Mouse (Mus musculus): ENCODE results near the gene Prpf4. TPM values are rescaled to one million over a fixed set of nuclear protein-coding genes. Genes with fewer than 3 reads are reported as not detected.

The Prpf4 gene
- polyA plus RNA-seq, 1 experiment from 2014 or later, result 6.9 TPM

- Histone ChIP-seq H3K9ac (ENCODE audit: low read depth, low read length) (no peak overlapping the region), H3K9me3 (ENCODE audit: control insufficient read depth) (no peaks in the 10 kb centered on the region), H3K4me1 (replicated peaks; ENCODE audit: control insufficient read depth, insufficient read depth, low read length) (no peaks in the 10 kb centered on the region), H3K4me3 (ENCODE audit: low read depth, low read length) (no peak overlapping the region), H3K27ac (ENCODE audit: low read depth, low read length) (no peak overlapping the region), H3K36me3 (ENCODE audit: control insufficient read depth, insufficient read depth) (peaks cover 16% of the 10 kb centered on the region), H3K4me2 (replicated peaks; ENCODE audit: low read depth) (no peak overlapping the region), H3K27me3 (replicated peaks; ENCODE audit: control insufficient read depth, insufficient read depth, low read length) (no peaks in the 10 kb centered on the region)
- TF ChIP-seq CTCF (IDR thresholded peaks at IDR 0.05; ENCODE audit: low read depth), result no peak
- 68% methylated on average over 17 of the region's 17 CpGs for WGBS
- no peak for ATAC-seq
Observed at GRCm38 (mm10) chr4:62427978-62428758, 19.6 kb downstream of the Prpf4 start.

- WGBS, result 86% methylated on average over 9 of the region's 9 CpGs
- no peak for ATAC-seq
- Histone ChIP-seq H3K4me3 (ENCODE audit: low read depth, low read length) (no peak overlapping the region), H3K27ac (ENCODE audit: low read depth, low read length) (no peak overlapping the region), H3K9me3 (ENCODE audit: control insufficient read depth) (no peaks in the 10 kb centered on the region), H3K9ac (ENCODE audit: low read depth, low read length) (no peak overlapping the region), H3K4me2 (replicated peaks; ENCODE audit: low read depth) (no peak overlapping the region), H3K36me3 (ENCODE audit: control insufficient read depth, insufficient read depth) (peaks cover 6% of the 10 kb centered on the region), H3K4me1 (replicated peaks; ENCODE audit: control insufficient read depth, insufficient read depth, low read length) (no peaks in the 10 kb centered on the region), H3K27me3 (replicated peaks; ENCODE audit: control insufficient read depth, insufficient read depth, low read length) (no peaks in the 10 kb centered on the region)
- TF ChIP-seq CTCF (IDR thresholded peaks at IDR 0.05; ENCODE audit: low read depth), result no peak
Observed at GRCm38 (mm10) chr4:62429616-62430015, 21.0 kb downstream of the Prpf4 start.

- H3K9me3 ChIP-seq (ENCODE audit: control insufficient read depth), result no peaks in the 10 kb centered on the region
Observed at GRCm38 (mm10) chr4:62430678-62431077, 22.1 kb downstream of the Prpf4 start.

GRCm38 (mm10) chr4:62431522-62431921, 22.9 kb downstream of the Prpf4 start:
- 79% methylated on average over 4 of the region's 4 CpGs for WGBS
- no peak for TF ChIP-seq CTCF (IDR thresholded peaks at IDR 0.05; ENCODE audit: low read depth)
- no peaks in the 10 kb centered on the region for H3K9me3 ChIP-seq (ENCODE audit: control insufficient read depth)
- H3K27me3 ChIP-seq (replicated peaks; ENCODE audit: control insufficient read depth, insufficient read depth, low read length), result no peaks in the 10 kb centered on the region
- no peaks in the 10 kb centered on the region for H3K36me3 ChIP-seq (ENCODE audit: control insufficient read depth, insufficient read depth)
- H3K4me2 ChIP-seq (replicated peaks; ENCODE audit: low read depth), result no peak overlapping the region
- H3K4me3 ChIP-seq (ENCODE audit: low read depth, low read length), result no peak overlapping the region
- H3K4me1 ChIP-seq (replicated peaks; ENCODE audit: control insufficient read depth, insufficient read depth, low read length), result no peaks in the 10 kb centered on the region
- H3K9ac ChIP-seq (ENCODE audit: low read depth, low read length), result no peak overlapping the region
- no peak overlapping the region for H3K27ac ChIP-seq (ENCODE audit: low read depth, low read length)
- ATAC-seq, result no peak

More at GRCm38 (mm10) chr4:62430678-62431077, 22.1 kb downstream of the Prpf4 start:
- no peak for ATAC-seq
- Histone ChIP-seq H3K9ac (ENCODE audit: low read depth, low read length) (no peak overlapping the region), H3K4me2 (replicated peaks; ENCODE audit: low read depth) (no peak overlapping the region), H3K27ac (ENCODE audit: low read depth, low read length) (no peak overlapping the region), H3K4me3 (ENCODE audit: low read depth, low read length) (no peak overlapping the region), H3K27me3 (replicated peaks; ENCODE audit: control insufficient read depth, insufficient read depth, low read length) (no peaks in the 10 kb centered on the region), H3K4me1 (replicated peaks; ENCODE audit: control insufficient read depth, insufficient read depth, low read length) (no peaks in the 10 kb centered on the region), H3K36me3 (ENCODE audit: control insufficient read depth, insufficient read depth) (no peaks in the 10 kb centered on the region)
- no peak for TF ChIP-seq CTCF (IDR thresholded peaks at IDR 0.05; ENCODE audit: low read depth)

GRCm38 (mm10) chr4:62433939-62434870, 25.6 kb downstream of the Prpf4 start:
- no peaks in the 10 kb centered on the region for H3K9me3 ChIP-seq (ENCODE audit: control insufficient read depth)
- no peak overlapping the region for H3K4me3 ChIP-seq (ENCODE audit: low read depth, low read length)
- no peaks in the 10 kb centered on the region; the same call in 1 of the 2 replicates for H3K4me1 ChIP-seq (replicated peaks; ENCODE audit: control insufficient read depth, insufficient read depth, low read length)
- H3K27me3 ChIP-seq (replicated peaks; ENCODE audit: control insufficient read depth, insufficient read depth, low read length), result no peaks in the 10 kb centered on the region
- H3K36me3 ChIP-seq (ENCODE audit: control insufficient read depth, insufficient read depth), result no peaks in the 10 kb centered on the region
- no peak for TF ChIP-seq CTCF (IDR thresholded peaks at IDR 0.05; ENCODE audit: low read depth)
- 61% methylated on average over 7 of the region's 7 CpGs for WGBS
- H3K9ac ChIP-seq (ENCODE audit: low read depth, low read length), result no peak overlapping the region
- no peak overlapping the region for H3K4me2 ChIP-seq (replicated peaks; ENCODE audit: low read depth)
- peak; percentile 36 for ATAC-seq
- H3K27ac ChIP-seq (ENCODE audit: low read depth, low read length), result no peak overlapping the region

- 85% methylated on average over 6 of the region's 6 CpGs for WGBS
Observed at GRCm38 (mm10) chr4:62435081-62435480, 26.5 kb downstream of the Prpf4 start, which contains the start of gene Rnf183. Gene Rnf183, minus strand, starts transcription at chr4:62435252.

More at GRCm38 (mm10) chr4:62435081-62435480, 26.5 kb downstream of the Prpf4 start, which contains the start of gene Rnf183:
- no peaks in the 10 kb centered on the region; the same call in 1 of the 2 replicates for H3K4me1 ChIP-seq (replicated peaks; ENCODE audit: control insufficient read depth, insufficient read depth, low read length)
- H3K9me3 ChIP-seq (ENCODE audit: control insufficient read depth), result no peaks in the 10 kb centered on the region
- no peak within 1 kb of the TSS for H3K4me3 ChIP-seq (ENCODE audit: low read depth, low read length)
- no peak for ATAC-seq
- H3K9ac ChIP-seq (ENCODE audit: low read depth, low read length), result no peak within 1 kb of the TSS
- H3K27me3 ChIP-seq (replicated peaks; ENCODE audit: control insufficient read depth, insufficient read depth, low read length), result no peaks in the 10 kb centered on the region
- no peak for TF ChIP-seq CTCF (IDR thresholded peaks at IDR 0.05; ENCODE audit: low read depth)
- H3K4me2 ChIP-seq (replicated peaks; ENCODE audit: low read depth), result no peak within 1 kb of the TSS
- no peaks in the 10 kb centered on the region for H3K36me3 ChIP-seq (ENCODE audit: control insufficient read depth, insufficient read depth)
- H3K27ac ChIP-seq (ENCODE audit: low read depth, low read length), result no peak within 1 kb of the TSS

Data from intestine, postnatal 0 days (tissue).